Mouse (Mus musculus) lung, adult 2 months (tissue): ENCODE data around the gene Sox18.

Experiments
- CTCF ChIP-seq: fragments of 200-500 bp; IDR thresholded peaks from 2 replicates; pipeline ENCODE4 v1.5.1; 2011; ENCODE audit warnings: mild to moderate bottlenecking, low read length, control low read depth; ENCODE audit not compliant: insufficient read depth
- POLR2A ChIP-seq: fragments of 200-500 bp; IDR thresholded peaks from 2 replicates; pipeline ENCODE4 v1.6.1; 2011; ENCODE audit warnings: low read depth, mild to moderate bottlenecking, control low read depth, low read length, borderline replicate concordance; ENCODE audit errors: extremely low read depth

DNA sequence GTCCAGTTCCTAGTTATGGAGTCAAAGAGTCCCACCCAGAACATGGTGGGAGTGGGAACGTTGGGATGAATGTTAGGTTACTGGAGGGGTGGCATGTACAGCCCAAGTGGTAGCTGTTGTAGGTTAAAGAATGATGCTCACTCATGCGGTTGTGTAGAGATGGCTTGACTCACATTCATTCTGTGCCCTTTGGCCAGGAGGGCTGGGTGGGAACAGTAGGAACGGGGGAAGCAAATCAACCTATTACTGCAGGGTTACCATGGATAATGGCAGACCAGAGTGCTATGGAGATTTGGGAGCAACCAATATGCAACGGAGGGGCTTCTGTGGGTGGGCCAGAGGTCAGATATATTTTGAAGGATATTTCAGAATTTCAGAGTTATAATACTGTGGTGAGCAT is 3.5 kb upstream of the Sox18 start:
- no peak for TF ChIP-seq CTCF
- no peak for TF ChIP-seq POLR2A
